Mouse (Mus musculus) heart, postnatal 0 days (tissue): ENCODE measurements at regions not wholly inside any gene's neighbourhood (a gene's known extent, or its start where the extent isn't known, plus 50 kb on each side); places are given as distances from the start of the nearest gene placed in this dataset.

Experiments used
- ATAC-seq: fragments of 200-750 bp; cut with Nextera tagmentation; 2 replicates; pipeline ENCODE4 v1.8.0; 2017; ENCODE audit warnings: low read depth, moderate number of reproducible peaks, moderate library complexity; ENCODE audit not compliant: insufficient read depth
- DNase-seq: peaks from one replicate; pipeline ENCODE4 v3.0.0-alpha.2; 2016; ENCODE audit warnings: low spot score
- H3K27ac ChIP-seq: fragments of 300-500 bp; sonication (generic); 2 replicates; pipeline ENCODE4 v1.5.1; 2014; ENCODE audit warnings: low read depth, mild to moderate bottlenecking
- H3K27me3 ChIP-seq: fragments of 300-500 bp; sonication (generic); 2 replicates; pipeline ENCODE4 v1.6.1; 2014; ENCODE audit warnings: low read length, mixed read lengths; ENCODE audit not compliant: control insufficient read depth, insufficient read depth
- H3K36me3 ChIP-seq: fragments of 300-500 bp; sonication (generic); replicated peaks from 2 replicates; pipeline ENCODE4 v1.6.1; 2014; ENCODE audit warnings: low read length, mixed read lengths; ENCODE audit not compliant: control insufficient read depth, insufficient read depth
- H3K4me1 ChIP-seq: fragments of 300-500 bp; sonication (generic); 2 replicates; pipeline ENCODE4 v1.6.1; 2014; ENCODE audit warnings: antibody characterized with exemption; ENCODE audit not compliant: control insufficient read depth, insufficient read depth
- H3K4me2 ChIP-seq: fragments of 300-500 bp; sonication (generic); 2 replicates; pipeline ENCODE4 v1.6.1; 2014; ENCODE audit warnings: low read depth, mild to moderate bottlenecking, low read length, moderate library complexity
- H3K4me3 ChIP-seq: fragments of 300-500 bp; sonication (generic); 2 replicates; pipeline ENCODE4 v1.5.1; 2014; ENCODE audit warnings: low read depth, low read length
- H3K9ac ChIP-seq: fragments of 300-500 bp; sonication (generic); replicated peaks from 2 replicates; pipeline ENCODE4 v1.6.1; 2014; ENCODE audit warnings: low read depth, low read length, mixed read lengths
- H3K9me3 ChIP-seq: fragments of 300-500 bp; sonication (generic); replicated peaks from 2 replicates; pipeline ENCODE4 v1.6.1; 2016; ENCODE audit warnings: low read length; ENCODE audit not compliant: control insufficient read depth
- CTCF ChIP-seq: IDR thresholded peaks from 2 replicates; pipeline ENCODE4 v1.5.1; 2016; ENCODE audit warnings: antibody characterized with exemption, control low read depth, low read depth
- EP300 ChIP-seq: IDR thresholded peaks from 2 replicates; pipeline ENCODE4 v1.6.1; 2016; ENCODE audit warnings: antibody characterized with exemption, low read depth
- WGBS: fragments of 180-500 bp; shearing (Covaris S2); extraction: QIAGEN DNeasy Blood & Tissue Kit; methylation state at CpG from one replicate; pipeline ENCODE4 v1.1.7; 2014; 5-methylcytosine and 5-hydroxymethylcytosine counted together

- DNase-seq = no peak
- 32% methylated on average over 2 of the region's 2 CpGs for WGBS
- no peak overlapping the region for H3K4me2 ChIP-seq
These were observed 103.2 kb upstream of the Jun start for GRCm38 (mm10) chr4:95155178-95155577.

GRCm38 (mm10) chr4:95155796-95156195, 103.8 kb upstream of the Jun start:
- H3K9ac ChIP-seq = no peak overlapping the region
- H3K9me3 ChIP-seq = no peaks in the 10 kb centered on the region
- H3K27ac ChIP-seq = no peak overlapping the region
- H3K4me2 ChIP-seq = no peak overlapping the region
- ATAC-seq = no peak
- WGBS = 71% methylated on average over 5 of the region's 5 CpGs
- H3K4me1 ChIP-seq = peaks cover 52% of the 10 kb centered on the region
- H3K36me3 ChIP-seq = no peaks in the 10 kb centered on the region
- TF ChIP-seq EP300 (no peak), CTCF (no peak)
- H3K27me3 ChIP-seq = no peaks in the 10 kb centered on the region
- no peak overlapping the region for H3K4me3 ChIP-seq
- no peak for DNase-seq

More at GRCm38 (mm10) chr4:95155178-95155577, 103.2 kb upstream of the Jun start:
- ATAC-seq = no peak
- H3K4me3 ChIP-seq = no peak overlapping the region
- H3K9me3 ChIP-seq = no peaks in the 10 kb centered on the region
- H3K27me3 ChIP-seq = no peaks in the 10 kb centered on the region
- H3K4me1 ChIP-seq = peaks cover 46% of the 10 kb centered on the region
- no peak for TF ChIP-seq CTCF
- no peak for TF ChIP-seq EP300
- H3K9ac ChIP-seq = no peak overlapping the region
- no peak overlapping the region for H3K27ac ChIP-seq
- no peaks in the 10 kb centered on the region for H3K36me3 ChIP-seq

GRCm38 (mm10) chr4:95156451-95157271, 104.6 kb upstream of the Jun start:
- no peak for DNase-seq
- no peaks in the 10 kb centered on the region for H3K9me3 ChIP-seq
- no peak for TF ChIP-seq EP300
- TF ChIP-seq CTCF = no peak
- 44% methylated on average over 5 of the region's 5 CpGs for WGBS
- no peaks in the 10 kb centered on the region for H3K27me3 ChIP-seq
- H3K9ac ChIP-seq = no peak overlapping the region; the same call in 1 of the 2 replicates
- H3K4me1 ChIP-seq = peaks cover 53% of the 10 kb centered on the region
- H3K4me3 ChIP-seq = no peak overlapping the region
- H3K36me3 ChIP-seq = no peaks in the 10 kb centered on the region
- no peak overlapping the region for H3K4me2 ChIP-seq
- H3K27ac ChIP-seq = no peak overlapping the region
- ATAC-seq = no peak

- Histone ChIP-seq H3K9ac (no peak overlapping the region), H3K4me2 (no peak overlapping the region), H3K4me1 (peaks cover 53% of the 10 kb centered on the region), H3K4me3 (no peak overlapping the region), H3K36me3 (no peaks in the 10 kb centered on the region), H3K27me3 (no peaks in the 10 kb centered on the region), H3K9me3 (no peaks in the 10 kb centered on the region), H3K27ac (no peak overlapping the region)
- 83% methylated on average over 7 of the region's 7 CpGs for WGBS
- TF ChIP-seq EP300 (no peak), CTCF (no peak)
- ATAC-seq = no peak
- DNase-seq = no peak
These were observed 105.8 kb upstream of the Jun start for GRCm38 (mm10) chr4:95157653-95158430.

GRCm38 (mm10) chr4:95158632-95159424, 106.8 kb upstream of the Jun start:
- Histone ChIP-seq H3K4me2 (no peak overlapping the region), H3K27me3 (no peaks in the 10 kb centered on the region), H3K36me3 (no peaks in the 10 kb centered on the region), H3K9ac (no peak overlapping the region), H3K4me3 (no peak overlapping the region), H3K9me3 (no peaks in the 10 kb centered on the region), H3K27ac (no peak overlapping the region), H3K4me1 (peaks cover 46% of the 10 kb centered on the region)
- TF ChIP-seq CTCF = no peak
- no peak for TF ChIP-seq EP300
- 84% methylated on average over 6 of the region's 6 CpGs for WGBS
- no peak for ATAC-seq
- no peak for DNase-seq
